Mouse (Mus musculus) liver, adult 2 months (tissue): ENCODE data around the gene Anxa6.
A peak's percentile ranks its signal among the peaks of the same experiment; 100 is the strongest.

ENCODE experiments used
- CTCF ChIP-seq: fragments of 200-500 bp; IDR thresholded peaks from 2 replicates; pipeline ENCODE4 v1.5.1; 2011; ENCODE audit warnings: low read depth, low read length, control low read depth
- POLR2A ChIP-seq: fragments of 200-500 bp; IDR thresholded peaks from 2 replicates; pipeline ENCODE4 v1.6.1; 2011; ENCODE audit warnings: low read length, control low read depth; ENCODE audit not compliant: insufficient read depth; ENCODE audit errors: extremely low read depth

GRCm38 (mm10) chr11:55039591-55039990 is 6.3 kb upstream of the Anxa6 start:
- peak; percentile 96 for TF ChIP-seq CTCF
- TF ChIP-seq POLR2A = no peak
